Mouse (Mus musculus) heart, adult 9 months (tissue): ENCODE results near the gene Trim5.
A peak's percentile ranks its signal among the peaks of the same experiment; 100 is the strongest.
"Not testable (repeated sequence)": the region's sequence is repeated elsewhere in the genome, so short reads cannot be mapped to it uniquely, and the experiment has no call there.

Experiments used
- DNase-seq, 2 experiments: peaks; one replicate each; pipeline ENCODE4 v3.0.0; 2022; ENCODE audit warnings: low spot score in 2 of 2

The Trim5 gene

DNA sequence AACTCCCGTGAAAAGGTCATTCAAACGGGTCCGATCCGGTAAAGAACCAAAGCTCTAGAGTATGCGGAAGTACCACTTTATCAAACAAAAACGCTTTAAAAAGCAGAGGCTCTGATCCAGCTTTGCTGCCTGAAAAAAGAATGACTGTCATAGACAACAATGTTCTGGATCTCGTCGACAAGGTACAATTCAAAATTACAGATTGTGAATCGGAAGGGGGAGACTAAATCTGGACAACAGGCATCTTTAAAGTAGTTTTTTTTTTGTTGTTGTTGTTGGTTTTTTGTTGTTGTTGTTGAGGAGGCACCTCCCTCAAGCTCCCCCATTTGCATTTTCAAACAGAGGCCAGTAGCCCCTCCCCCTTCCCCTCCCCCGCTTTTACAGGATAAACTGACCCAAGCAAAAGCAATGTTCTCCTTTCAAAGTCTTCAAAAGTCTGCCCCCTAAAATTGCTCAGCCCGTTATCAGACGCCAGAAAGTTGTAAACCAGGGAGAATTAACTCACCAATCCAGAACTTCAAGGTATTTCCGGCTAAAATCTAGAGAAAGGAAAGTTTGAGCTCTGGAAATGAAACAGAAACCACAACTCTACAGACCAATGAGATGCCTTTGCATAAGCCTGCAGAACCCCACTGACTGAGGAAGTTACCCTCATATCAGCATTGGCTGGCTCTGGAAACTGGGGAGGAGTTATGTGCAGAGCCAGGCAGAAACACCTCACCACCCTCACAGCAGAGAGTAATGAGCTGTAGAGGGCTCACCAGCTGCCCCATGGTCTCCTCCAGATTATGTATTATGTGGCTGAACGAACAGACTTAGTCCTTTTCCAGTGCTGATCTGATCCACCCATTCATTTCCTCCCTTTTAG lies at the start of gene Trim5:
Trim5 (minus strand) TSS at position 519 of the 868 bp plus-strand sequence.
- peak; percentile 26 to 29 for DNase-seq

DNA sequence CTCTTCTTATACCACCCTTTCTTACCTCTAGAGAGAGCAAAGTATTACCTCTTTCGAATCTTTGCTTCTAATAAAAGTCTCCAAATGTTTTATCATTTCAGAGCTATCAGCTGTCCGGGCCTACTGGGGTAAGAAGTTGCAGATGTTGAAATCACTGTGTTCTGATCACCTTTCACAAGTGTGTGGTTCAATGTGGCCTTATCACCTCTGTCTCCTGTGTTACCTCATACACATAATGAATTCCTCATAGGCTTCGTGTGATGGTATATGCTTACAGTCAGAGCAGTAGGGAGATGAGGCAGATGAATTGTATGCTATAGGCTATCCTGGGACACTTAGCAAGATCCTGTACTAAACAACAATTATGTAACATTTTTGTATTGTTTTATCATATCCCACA lies 47.7 kb upstream of the Trim5 start:
- not testable (repeated sequence) for DNase-seq

DNA sequence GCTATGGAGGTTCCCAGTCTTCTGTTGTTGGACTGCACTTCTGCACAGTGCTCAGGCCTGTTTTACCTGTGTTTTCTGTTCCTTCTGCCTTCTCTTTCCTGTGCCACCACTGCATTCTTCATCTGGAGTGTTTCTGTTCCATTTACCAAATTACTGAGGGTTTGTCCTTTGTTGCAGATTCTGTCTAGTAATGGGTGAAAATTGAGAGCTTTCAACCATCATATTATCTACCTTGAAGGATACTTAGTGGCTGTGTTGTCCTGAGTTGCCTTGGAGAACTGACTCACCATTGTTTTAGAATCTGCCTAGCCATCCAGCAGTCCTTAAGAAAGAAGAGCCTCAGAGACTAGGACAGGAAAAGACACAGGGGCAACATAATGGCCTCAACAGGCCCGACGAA lies 41.3 kb upstream of the Trim5 start, which contains the start of gene Trim34b:
Trim34b (plus strand) TSS at position 301 of the 400 bp plus-strand sequence.
- DNase-seq = not testable (repeated sequence)

DNA sequence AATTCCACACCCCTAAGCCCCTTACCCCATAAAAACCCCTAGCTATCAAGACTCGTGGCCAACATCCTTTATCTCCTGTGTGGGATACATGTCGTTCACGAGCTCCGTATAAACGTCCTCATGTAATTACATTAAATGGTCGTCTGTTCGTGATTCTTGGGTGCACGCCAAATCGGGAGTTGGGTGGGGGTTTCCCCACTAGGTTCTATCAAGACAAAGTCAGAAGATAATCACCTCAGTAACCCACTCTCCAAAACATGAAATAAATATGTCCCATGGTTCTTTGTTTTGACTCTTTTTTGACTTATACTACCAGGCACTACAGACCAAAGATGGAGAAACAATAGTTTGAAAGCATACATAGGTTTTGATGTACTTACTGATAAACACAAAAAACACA lies 34.1 kb upstream of the Trim5 start:
- no peak for DNase-seq

DNA sequence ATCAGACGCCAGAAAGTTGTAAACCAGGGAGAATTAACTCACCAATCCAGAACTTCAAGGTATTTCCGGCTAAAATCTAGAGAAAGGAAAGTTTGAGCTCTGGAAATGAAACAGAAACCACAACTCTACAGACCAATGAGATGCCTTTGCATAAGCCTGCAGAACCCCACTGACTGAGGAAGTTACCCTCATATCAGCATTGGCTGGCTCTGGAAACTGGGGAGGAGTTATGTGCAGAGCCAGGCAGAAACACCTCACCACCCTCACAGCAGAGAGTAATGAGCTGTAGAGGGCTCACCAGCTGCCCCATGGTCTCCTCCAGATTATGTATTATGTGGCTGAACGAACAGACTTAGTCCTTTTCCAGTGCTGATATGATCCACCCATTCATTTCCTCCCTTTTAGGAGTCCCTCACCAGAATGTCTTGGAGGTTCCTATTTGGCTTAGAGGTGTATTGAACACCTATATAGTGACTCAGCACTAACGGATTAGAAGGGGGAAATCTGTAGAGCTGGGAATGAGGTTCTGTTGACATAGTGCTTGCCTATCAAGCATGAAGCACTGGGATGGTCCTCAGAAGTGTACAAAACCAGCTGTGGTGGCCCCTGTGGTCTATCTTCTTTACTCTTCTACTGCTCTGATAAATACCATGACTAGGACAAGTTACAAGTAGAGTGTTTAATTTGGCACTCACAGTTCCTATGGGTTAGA lies 27.6 kb upstream of the Trim5 start, which contains the start of gene Trim12a:
Trim12a (minus strand) TSS at position 98 of the 712 bp plus-strand sequence.
- not testable (repeated sequence) for DNase-seq

DNA sequence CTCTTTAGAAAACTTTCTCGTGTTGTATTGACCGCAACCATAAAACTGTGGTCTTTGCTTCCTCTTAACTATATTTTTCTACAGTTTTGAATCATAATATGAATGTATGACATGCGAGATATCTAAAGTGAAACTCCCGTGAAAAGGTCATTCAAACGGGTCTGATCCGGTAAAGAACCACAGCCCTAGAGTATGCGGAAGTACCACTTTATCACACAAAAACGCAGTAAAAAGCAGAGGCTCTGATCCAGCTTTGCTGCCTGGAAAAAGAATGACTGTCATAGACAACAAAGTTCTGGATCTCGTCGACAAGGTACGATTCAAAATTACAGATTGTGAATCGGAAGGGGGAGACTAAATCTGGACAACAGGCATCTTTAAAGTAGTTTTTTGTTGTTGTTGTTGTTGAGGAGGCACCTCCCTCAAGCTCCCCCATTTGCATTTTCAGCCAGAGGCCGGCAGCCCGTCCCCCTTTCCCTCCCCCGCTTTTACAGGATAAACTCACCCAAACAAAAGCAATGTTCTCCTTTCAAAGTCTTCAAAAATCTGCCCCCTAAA lies 27.0 kb upstream of the Trim5 start:
- peak; percentile 18 to 35 for DNase-seq

DNA sequence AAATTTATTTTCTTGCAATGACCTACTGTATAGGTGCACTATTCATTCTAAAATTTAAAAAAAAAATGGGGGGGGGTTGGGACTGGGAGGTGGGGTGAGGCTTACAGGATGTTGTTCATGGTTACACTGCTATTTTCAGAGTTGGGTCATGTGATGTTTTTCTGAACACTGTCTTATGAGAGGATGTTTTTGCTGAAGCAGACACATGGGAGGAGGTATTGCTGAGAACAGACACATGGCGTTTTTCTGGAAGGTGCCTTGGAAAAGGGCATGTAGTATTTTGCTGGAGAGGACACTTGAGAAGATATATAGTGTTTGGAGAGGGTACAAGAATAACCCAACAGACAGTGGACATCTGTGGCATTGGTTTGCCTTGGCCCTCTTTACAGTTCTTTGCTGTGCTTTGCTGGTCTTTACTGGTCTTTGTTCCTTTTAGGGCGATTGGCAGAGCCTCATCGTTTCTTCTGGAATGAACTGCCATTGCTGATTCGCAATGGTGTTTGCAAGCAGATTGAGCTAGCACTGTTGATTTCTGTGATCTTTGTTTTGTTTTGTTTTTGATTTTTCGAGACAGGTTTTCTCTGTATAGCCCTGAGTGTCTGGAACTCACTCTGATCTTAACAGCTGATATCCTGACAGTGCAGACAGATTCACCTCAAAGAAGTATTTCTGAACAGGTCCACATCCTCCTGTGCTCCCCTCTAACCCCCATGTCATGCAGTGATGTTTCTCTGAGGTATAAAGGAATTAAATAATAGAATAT lies 3.9 kb upstream of the Trim5 start:
- DNase-seq = no peak

DNA sequence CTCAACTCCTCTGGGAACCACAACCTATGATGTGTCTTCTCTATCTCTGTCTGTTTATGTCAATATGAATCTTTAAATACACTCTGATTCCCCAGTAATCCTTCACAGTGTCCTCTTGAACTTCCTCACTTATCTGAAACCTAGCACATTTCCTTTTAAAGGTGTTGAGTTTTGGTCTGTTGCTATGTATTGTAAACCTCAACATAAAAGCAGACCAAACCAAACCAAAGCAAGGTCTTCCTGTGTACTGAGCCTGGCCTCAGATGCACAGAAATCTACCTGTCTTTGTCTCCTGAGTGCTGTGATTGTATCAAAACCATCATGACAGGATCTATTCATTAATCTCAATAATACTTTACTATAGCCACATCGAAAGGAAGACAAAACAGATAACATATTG lies 2.7 kb upstream of the Trim5 start:
- no peak for DNase-seq

DNA sequence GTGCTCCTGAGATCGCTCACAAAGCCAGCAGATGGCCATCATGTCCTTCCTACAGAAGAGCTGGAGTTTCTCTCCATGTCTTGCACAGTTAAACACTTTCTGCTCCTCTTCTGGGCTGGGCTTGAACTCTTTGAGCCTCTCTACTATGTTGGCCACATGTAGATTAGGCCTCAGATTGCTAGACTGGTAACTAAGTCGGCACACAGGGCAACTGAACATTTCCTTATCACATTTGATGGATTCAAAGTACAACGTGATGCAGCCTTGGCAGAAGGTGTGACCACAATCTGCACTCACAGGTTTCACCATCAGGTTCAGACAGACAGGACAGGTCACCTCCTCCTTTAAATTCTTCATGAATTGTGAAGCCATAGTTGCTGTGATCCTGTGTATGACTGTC lies 8.5 kb downstream of the Trim5 start:
- not testable (repeated sequence) for DNase-seq

DNA sequence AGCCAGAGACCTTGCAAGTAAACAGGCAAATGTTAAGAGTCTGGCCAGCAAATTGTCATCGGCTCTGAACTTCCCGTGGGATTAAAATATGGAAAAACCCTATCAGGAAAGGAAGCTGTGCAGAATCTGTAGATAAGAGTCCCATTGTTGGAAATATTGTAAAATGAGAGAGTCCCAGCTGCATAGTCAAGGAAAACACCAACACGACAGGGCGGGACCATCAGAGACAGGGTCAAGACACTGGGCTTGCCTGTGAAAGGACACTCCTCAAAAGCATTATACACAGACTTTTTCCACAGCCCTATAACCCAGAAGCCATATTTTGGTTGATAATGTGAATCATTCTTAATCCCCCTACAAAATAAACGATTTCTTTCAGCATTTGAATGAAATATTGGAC lies 22.6 kb downstream of the Trim5 start:
- not testable (repeated sequence) for DNase-seq

DNA sequence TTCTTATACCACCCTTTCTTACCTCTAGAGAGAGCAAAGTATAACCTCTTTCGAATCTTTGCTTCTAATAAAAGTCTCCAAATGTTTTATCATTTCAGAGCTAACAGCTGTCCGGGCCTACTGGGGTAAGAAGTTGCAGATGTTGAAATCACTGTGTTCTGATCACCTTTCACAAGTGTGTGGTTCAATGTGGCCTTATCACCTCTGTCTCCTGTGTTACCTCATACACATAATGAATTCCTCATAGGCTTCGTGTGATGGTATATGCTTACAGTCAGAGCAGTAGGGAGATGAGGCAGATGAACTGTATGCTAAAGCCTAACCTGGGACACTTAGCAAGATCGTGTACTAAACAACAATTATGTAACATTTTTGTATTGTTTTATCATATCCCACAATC lies 27.5 kb downstream of the Trim5 start:
- DNase-seq = not testable (repeated sequence)

DNA sequence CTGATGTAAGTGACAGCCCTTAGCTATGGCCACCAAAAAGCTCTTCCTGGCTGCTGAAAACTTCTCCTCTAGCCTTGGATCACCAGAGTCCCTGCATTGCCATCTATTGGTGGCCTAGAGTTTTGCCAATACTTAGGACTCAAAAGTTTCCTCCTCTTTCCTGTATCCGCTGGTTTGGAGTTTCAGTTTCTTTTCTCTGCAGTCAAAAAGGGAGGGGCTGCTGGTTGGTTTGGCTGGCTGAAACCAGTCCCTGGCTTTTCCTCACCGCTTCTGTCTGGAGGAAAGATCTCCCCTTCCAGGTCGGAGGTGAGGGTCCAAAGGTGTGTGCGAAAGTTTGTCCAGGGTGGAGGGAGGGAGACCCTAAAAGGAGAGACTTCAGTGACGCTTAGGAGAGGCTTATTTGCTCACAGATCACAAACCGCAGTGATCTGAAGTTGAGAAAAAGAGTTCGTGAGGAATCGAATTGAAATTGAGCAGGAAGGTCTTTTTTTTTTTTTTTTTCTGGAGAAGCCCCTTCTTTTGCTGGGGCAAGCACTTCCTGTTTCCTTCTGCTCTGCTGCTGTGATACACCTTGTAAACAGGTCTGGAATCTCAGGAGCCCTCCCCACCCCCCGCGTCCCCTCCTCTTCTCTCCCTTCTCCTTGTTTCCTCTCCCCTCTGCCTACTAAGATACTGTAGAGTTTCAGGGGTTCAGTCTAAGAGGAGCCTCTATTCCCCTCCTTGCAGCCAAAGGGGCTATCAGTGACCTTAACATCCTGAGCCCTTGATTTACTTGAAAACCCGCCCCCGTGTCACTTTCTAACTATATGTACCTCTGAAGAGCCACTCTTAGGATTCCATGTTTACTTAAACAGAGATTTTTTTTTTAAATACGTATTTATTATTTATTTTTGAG lies 43.4 kb downstream of the Trim5 start, which contains the start of gene Trim34a:
Trim34a (plus strand) TSS at position 171 of the 895 bp plus-strand sequence.
- peak; percentile 75 to 83 for DNase-seq

DNA sequence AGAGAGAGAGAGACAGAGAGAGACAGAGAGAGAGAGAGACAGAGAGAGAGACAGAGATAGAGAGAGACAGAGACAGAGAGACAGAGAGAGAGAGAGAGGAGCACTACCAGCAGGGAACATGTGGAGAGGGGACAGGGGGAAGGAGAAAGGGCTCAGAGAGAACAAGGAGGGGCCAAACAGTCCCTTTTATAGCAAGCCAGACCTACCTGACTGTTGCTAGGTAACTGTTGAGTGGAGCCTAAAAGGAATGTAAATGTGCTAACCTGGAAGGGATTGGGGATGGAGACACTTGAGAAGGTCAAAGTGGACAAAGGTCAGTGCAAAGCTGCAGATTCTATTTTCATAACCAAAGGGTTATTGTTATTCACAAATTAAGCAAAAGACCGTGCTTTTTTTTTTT lies 44.3 kb downstream of the Trim5 start:
- DNase-seq = no peak

DNA sequence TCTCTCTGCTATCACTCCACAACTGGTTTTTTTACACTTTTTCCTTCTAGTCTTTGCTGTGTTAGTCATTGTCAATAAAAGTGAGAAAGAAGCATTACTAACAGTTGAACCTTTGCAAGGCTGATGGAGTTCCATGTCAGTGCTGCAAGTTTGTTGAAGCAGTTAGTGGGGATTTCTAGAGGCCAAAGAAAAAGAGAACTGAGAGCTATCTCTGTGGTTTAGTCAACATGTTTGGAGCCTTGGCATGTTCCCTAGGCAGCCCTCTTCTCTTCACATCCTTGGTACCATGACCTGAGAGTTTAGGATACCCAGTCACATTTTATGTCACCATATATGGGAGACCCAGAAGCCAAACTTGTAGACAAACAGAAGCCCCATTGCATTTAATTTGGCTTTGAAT lies 47.0 kb downstream of the Trim5 start:
- no peak for DNase-seq

DNA sequence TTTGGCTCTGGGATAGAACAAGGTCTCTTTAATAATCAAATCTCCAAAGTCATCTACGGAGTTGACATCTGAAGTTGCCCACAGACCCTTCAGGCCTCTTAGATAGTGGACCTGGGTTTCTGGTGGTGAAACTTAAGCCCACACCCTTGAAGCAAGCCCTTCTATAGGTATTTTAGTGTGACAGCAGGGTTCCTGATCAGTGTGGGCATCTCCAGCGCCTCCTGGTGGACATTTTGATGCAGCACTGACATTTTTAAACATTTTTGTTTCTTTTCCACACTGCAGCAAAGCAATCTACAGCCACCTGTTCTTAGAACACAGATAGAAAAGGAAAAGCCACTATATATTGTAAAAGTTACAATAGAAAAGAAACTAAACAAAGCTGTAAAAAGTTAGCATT lies 56.7 kb downstream of the Trim5 start:
- peak in 1 of 2 experiments; percentile 6 for DNase-seq

DNA sequence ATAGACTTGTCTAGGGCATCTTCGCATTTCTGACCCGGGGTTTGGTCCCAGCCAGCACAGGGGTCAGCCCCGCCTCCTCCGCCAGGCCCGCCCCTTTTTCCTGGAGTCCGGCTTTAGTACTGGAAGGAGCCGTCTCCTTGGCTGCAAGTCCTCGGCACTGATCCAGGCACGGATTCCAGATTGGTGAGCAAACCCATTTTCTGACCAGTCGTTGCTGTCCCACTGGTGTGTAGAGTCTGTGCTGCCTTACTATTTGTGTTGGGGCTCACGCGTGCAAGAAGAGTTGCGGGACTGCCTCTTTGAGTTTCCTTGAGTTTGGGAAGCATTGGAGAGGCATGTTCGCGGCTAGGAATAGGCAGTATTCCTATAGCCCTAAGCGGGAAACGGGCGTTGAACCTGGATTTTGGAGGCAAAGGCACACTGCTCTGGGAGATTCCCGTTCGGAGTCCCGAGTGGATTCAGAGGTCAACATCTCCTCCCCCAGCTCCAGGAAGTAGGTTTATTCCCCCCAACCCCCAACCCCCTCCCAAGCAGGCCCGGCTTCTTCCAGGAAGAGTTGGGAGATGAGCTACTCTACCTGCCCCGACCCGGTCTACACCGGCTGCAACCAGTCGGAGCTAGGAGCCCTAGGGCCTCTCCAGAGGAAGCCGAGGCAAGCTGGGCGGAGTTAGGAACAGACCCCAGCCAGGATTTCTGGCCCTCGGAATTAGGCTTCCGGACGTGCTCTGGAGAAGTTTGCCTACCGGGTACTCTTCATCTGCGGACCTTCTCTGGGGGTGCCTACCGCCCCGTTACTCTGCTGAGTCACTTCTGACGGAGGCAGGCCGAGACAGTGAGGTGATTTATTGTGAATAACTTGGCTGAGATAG lies 69.0 kb downstream of the Trim5 start, which contains the start of gene Trim6:
Trim6 (plus strand) TSS at position 93 of the 869 bp plus-strand sequence.
- peak; percentile 79 to 83 for DNase-seq

DNA sequence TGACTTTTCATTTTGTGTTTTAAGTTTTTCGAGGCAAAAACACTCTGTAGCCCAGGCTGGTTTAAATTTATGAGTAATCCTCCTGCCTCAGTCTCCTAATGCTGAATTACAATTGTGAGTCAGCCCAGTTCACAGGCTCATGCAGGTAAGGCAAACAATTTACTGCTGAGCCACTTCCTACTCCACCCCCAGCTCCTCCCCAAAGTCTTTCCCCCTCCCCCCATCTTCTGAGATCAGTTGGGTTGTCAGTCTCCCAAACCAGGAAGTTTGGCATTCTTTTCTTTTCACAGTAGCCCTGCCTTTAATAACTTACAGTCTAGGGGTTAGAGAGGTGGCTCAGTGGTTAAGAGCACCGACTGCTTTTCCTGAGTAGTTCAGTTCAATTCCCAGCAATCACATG lies 70.0 kb downstream of the Trim5 start:
- DNase-seq = no peak

DNA sequence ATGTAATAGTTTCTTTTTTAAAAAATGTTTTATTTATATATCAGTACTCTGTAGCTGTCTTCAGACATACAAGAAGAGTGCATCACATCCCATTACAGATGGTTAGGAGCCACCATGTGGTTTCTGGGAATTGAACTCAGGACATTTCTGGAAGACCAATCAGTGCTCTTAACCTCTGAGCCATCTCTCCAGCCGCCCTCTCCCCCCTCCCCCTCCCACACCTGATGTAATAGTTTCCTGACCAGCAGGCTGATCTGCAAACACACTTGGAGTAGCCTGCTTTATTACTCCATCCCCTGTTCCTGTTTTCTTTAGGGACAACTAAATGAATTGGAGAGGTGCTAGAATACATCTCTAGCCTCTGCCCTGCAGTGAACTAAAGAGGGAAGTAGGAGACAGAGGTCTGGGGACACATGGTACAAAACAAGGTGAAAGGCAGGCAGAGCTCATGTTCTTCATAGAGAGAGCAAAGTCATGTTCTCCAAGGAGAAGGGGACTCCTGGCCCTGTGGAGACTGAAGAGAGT lies 71.8 kb downstream of the Trim5 start:
- no peak for DNase-seq
